17 mouse cellular contexts compared by ENCODE assay signal in the genomic region with DNA sequence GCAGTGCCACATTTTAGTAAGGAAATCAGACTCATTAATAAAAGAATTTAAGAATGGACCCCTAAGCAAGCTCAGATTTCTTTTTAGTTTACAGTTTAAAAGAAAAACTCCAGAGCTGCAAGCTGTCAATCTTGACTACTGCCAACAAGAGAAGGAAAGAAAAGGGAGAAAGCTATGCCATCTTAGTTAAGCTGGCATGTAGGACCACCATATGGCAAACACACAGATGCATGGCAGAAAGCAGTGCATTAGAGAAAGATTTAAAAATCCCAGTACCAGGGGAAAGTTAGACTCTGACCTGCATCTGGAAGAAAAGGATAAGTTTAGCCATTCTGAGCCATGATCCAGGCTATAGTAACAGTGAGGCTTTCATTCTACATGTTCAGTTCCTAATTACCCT.
"Had no signal": no experiment of that assay in that cellular context is flagged by ENCODE, and none has a peak within 500 bp of the region (broad histone marks: within the 10 kb centered on the region; RNA-seq: fewer than 3 reads in every experiment).

No protein-coding gene starts in this region.

- H3K4me2 ChIP-seq: lung, embryonic 14.5 days; midbrain, embryonic 12.5 days; neural tube, embryonic 13.5 days; neural tube, embryonic 15.5 days; stomach, embryonic 15.5 days had no signal

- H3K27ac ChIP-seq: midbrain, embryonic 10.5 days; midbrain, embryonic 12.5 days; neural tube, embryonic 13.5 days; neural tube, embryonic 15.5 days; stomach, embryonic 15.5 days; stomach, postnatal 0 days had no signal

- H3K27me3 ChIP-seq: midbrain, embryonic 12.5 days; neural tube, embryonic 13.5 days; neural tube, embryonic 15.5 days; stomach, embryonic 15.5 days had no signal

- ATAC-seq: midbrain, embryonic 16.5 days had no signal

- H3K36me3 ChIP-seq: midbrain, embryonic 10.5 days; midbrain, embryonic 12.5 days; neural tube, embryonic 13.5 days; neural tube, embryonic 15.5 days; stomach, embryonic 15.5 days had no signal

- H3K4me1 ChIP-seq: midbrain, embryonic 10.5 days; midbrain, embryonic 12.5 days; neural tube, embryonic 13.5 days; neural tube, embryonic 15.5 days; stomach, embryonic 15.5 days had no signal

- H3K9ac ChIP-seq: lung, embryonic 14.5 days; midbrain, embryonic 12.5 days; neural tube, embryonic 13.5 days; neural tube, embryonic 15.5 days; stomach, embryonic 15.5 days had no signal

- DNase-seq: lung, adult 18-20 months; lung, embryonic 14.5 days; lung, postnatal 10 days; lung, postnatal 4 days; midbrain, embryonic 14.5 days; right cerebral cortex, postnatal 14 days; thymus, adult 2 months; thymus, postnatal 25 days; thymus, postnatal 4 days had no signal

- H3K4me3 ChIP-seq: midbrain, embryonic 10.5 days; midbrain, embryonic 12.5 days; myocyte; neural tube, embryonic 13.5 days; neural tube, embryonic 15.5 days; stomach, embryonic 15.5 days had no signal

- H3K9me3 ChIP-seq: neural tube, embryonic 15.5 days; stomach, embryonic 15.5 days had no signal
